Mouse (Mus musculus) liver, postnatal 0 days (tissue): Measurements from ENCODE around the gene Serpina1e.

Experiments used
- CTCF ChIP-seq: sonication (generic); IDR thresholded peaks from 2 replicates; pipeline ENCODE4 v1.5.1; 2016; ENCODE audit warnings: antibody characterized with exemption, low read depth
- EP300 ChIP-seq: IDR thresholded peaks from 2 replicates; pipeline ENCODE4 v1.6.1; 2016; ENCODE audit warnings: antibody characterized with exemption, low read depth, mild to moderate bottlenecking

DNA sequence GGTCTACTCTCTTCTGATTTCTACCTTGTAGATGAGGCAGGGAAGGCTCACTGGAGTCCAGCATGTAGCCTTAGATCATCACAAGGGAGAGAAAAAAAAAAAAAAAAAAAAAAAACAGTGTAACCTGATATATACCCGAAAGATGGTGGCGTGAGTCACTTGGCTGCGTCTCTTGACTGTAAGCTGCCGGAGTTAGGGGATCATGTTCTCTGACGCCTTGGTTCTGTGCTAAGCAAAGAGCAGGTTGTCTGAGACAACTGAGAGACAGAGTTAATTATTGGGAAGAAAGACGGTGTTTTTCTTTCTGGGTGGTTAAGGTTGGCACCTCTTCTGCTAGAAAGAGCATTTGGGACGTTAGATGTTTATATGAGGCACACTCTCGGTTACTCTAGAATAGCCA is 4.1 kb upstream of the Serpina1e start:
- no peak for TF ChIP-seq EP300
- TF ChIP-seq CTCF = no peak
